Mouse (Mus musculus) thymus, postnatal 25 days (tissue): ENCODE measurements around the gene Sun2.

Experiments used
- DNase-seq: peaks from one replicate; pipeline ENCODE4 v3.0.0; 2022

Gene Sun2

GRCm38 (mm10) chr15:79684616-79685015, 57.7 kb downstream of the Sun2 start:
- no peak for DNase-seq

GRCm38 (mm10) chr15:79683707-79684465, 58.5 kb downstream of the Sun2 start:
- DNase-seq = no peak

- DNase-seq = no peak
Observed at GRCm38 (mm10) chr15:79683146-79683545, 59.2 kb downstream of the Sun2 start.

GRCm38 (mm10) chr15:79681973-79682372, 60.4 kb downstream of the Sun2 start:
- no peak for DNase-seq

- no peak for DNase-seq
Observed at GRCm38 (mm10) chr15:79677936-79678335, 64.4 kb downstream of the Sun2 start.
